In genomic region chr10:34019302-34020075, GRCm38 (mm10) we compare ENCODE assay signal across 8 mouse cellular contexts. TPM values are rescaled to one million over a fixed set of nuclear protein-coding genes. Genes with fewer than 3 reads are reported as not detected.
A peak's percentile ranks its signal among the peaks of the same experiment; 100 is the strongest.
DNase-seq lines count a peak whose midpoint lies in the region; ATAC-seq lines count a peak whose summit lies in the region.

TSS of gene Rwdd1 (minus strand) at chr10:34019624.

- no peaks in the 10 kb centered on the region for H3K36me3 ChIP-seq in heart, embryonic 10.5 days
- 0 out of 2 replicates have a peak, but pooled peaks cover 4% of the 10 kb centered on the region for H3K36me3 ChIP-seq in kidney, embryonic 15.5 days

- peak; percentile 95 to 97 for DNase-seq in B cell, adult 2 months
- peak; percentile 99 for DNase-seq in brain, adult 2 months (ENCODE audit: low read depth, low spot score)
- peak; percentile 99 for DNase-seq in heart, embryonic 10.5 days (ENCODE audit: low spot score)
- peak; percentile 96 for DNase-seq in liver
- peak; percentile 95 to 96 for DNase-seq in spleen, postnatal 4 days (ENCODE audit: low spot score in 2 of 2)

- peak within 1 kb of the TSS; percentile 76 for H3K4me2 ChIP-seq in kidney, embryonic 15.5 days

- ATAC-seq in erythroblast, adult 5-6 weeks (replicated peaks; ENCODE audit: low FRiP score, poor library complexity, severe bottlenecking) = peak; percentile 98
- ATAC-seq in kidney, embryonic 15.5 days (replicated peaks; ENCODE audit: low FRiP score) = peak; percentile 100
- ATAC-seq in monocyte, adult 5-6 weeks (replicated peaks; ENCODE audit: insufficient number of reproducible peaks, low FRiP score, low TSS enrichment, poor library complexity, severe bottlenecking) = peak; percentile 97

- WGBS in heart, embryonic 10.5 days = under 1% methylated on average over 82 of the region's 82 CpGs
- WGBS in kidney, embryonic 15.5 days = under 1% methylated on average over 81 of the region's 82 CpGs

- no peaks in the 10 kb centered on the region for H3K27me3 ChIP-seq in heart, embryonic 10.5 days (ENCODE audit: insufficient read depth, poor library complexity, severe bottlenecking)
- no peaks in the 10 kb centered on the region for H3K27me3 ChIP-seq in kidney, embryonic 15.5 days

- H3K9ac ChIP-seq in kidney, embryonic 15.5 days = peak within 1 kb of the TSS; percentile 76

- peak within 1 kb of the TSS; percentile 89 for H3K27ac ChIP-seq in heart, embryonic 10.5 days
- peak within 1 kb of the TSS; percentile 94 for H3K27ac ChIP-seq in kidney, embryonic 15.5 days

- peaks cover 12% of the 10 kb centered on the region for H3K4me1 ChIP-seq in heart, embryonic 10.5 days
- H3K4me1 ChIP-seq in kidney, embryonic 15.5 days = peaks cover 14% of the 10 kb centered on the region

- no peaks in the 10 kb centered on the region for H3K9me3 ChIP-seq in heart, embryonic 10.5 days
- no peaks in the 10 kb centered on the region for H3K9me3 ChIP-seq in kidney, embryonic 15.5 days (replicated peaks)

- peak within 1 kb of the TSS; percentile 75 for H3K4me3 ChIP-seq in heart, embryonic 10.5 days
- H3K4me3 ChIP-seq in kidney, embryonic 15.5 days (replicated peaks) = peak within 1 kb of the TSS; percentile 84

RNA-seq across cellular contexts. Expression of gene Rwdd1, which starts in this region (rescaled TPM):
- 20.6 and 39.1 TPM in 2 replicates for total RNA-seq in erythroblast, adult 5-6 weeks (2015; ENCODE audit: low replicate concordance)
- 5.3 and 51.0 TPM in 2 replicates for total RNA-seq in erythroblast, adult 5-6 weeks (2017; ENCODE audit: low replicate concordance)
- polyA plus RNA-seq in heart, embryonic 10.5 days (2016; fragmentation: Nextera tagmentation; extraction: Ambion mirVana) = 106 and 125 TPM in 2 replicates
- polyA plus RNA-seq in kidney, embryonic 15.5 days (2015; fragmentation: Nextera tagmentation; extraction: Ambion mirVana) = 121 and 133 TPM in 2 replicates
- total RNA-seq in monocyte, adult 5-6 weeks (2017) = 87.2 to 102 TPM (median 97.4 TPM) in 3 replicates

Comparison
In these comparisons a context has a peak if more than half of its experiments do, and no peak if none do; other contexts are left out.
1. Peak in every context shown above with its lines: DNase-seq, ATAC-seq, H3K4me3 ChIP-seq and H3K27ac ChIP-seq.